Mouse (Mus musculus): ENCODE results near the gene Etfdh.

- TF ChIP-seq CTCF (IDR thresholded peaks at IDR 0.05; ENCODE audit: low read depth, low read length) (peak; percentile 7; the same call in 1 of the 2 replicates), POLR2A (IDR thresholded peaks at IDR 0.05; ENCODE audit: extremely low read depth, insufficient read depth, low read length) (no peak)
These were observed 70.1 kb downstream of the Etfdh start for GRCm38 (mm10) chr3:79559021-79559772.
